Mouse (Mus musculus) lung, postnatal 0 days (tissue): ENCODE measurements at regions not wholly inside any gene's neighbourhood (a gene's known extent, or its start where the extent isn't known, plus 50 kb on each side); places are given as distances from the start of the nearest gene placed in this dataset.

Experiments used
- CTCF ChIP-seq: IDR thresholded peaks from 2 replicates; pipeline ENCODE4 v1.5.1; 2016; ENCODE audit warnings: antibody characterized with exemption, mild to moderate bottlenecking
- EP300 ChIP-seq: IDR thresholded peaks from 2 replicates; pipeline ENCODE4 v1.6.1; 2016; ENCODE audit warnings: antibody characterized with exemption, mild to moderate bottlenecking, control low read depth

- no peak for TF ChIP-seq CTCF
- no peak for TF ChIP-seq EP300
Observed at GRCm38 (mm10) chr8:34521316-34521715, 409.8 kb upstream of the Gm10131 start.
